Mouse (Mus musculus) lung, postnatal 0 days (tissue): ENCODE data around the gene Pnpo.

Experiments used
- CTCF ChIP-seq: IDR thresholded peaks from 2 replicates; pipeline ENCODE4 v1.5.1; 2016; ENCODE audit warnings: antibody characterized with exemption, mild to moderate bottlenecking
- EP300 ChIP-seq: IDR thresholded peaks from 2 replicates; pipeline ENCODE4 v1.6.1; 2016; ENCODE audit warnings: antibody characterized with exemption, mild to moderate bottlenecking, control low read depth

DNA sequence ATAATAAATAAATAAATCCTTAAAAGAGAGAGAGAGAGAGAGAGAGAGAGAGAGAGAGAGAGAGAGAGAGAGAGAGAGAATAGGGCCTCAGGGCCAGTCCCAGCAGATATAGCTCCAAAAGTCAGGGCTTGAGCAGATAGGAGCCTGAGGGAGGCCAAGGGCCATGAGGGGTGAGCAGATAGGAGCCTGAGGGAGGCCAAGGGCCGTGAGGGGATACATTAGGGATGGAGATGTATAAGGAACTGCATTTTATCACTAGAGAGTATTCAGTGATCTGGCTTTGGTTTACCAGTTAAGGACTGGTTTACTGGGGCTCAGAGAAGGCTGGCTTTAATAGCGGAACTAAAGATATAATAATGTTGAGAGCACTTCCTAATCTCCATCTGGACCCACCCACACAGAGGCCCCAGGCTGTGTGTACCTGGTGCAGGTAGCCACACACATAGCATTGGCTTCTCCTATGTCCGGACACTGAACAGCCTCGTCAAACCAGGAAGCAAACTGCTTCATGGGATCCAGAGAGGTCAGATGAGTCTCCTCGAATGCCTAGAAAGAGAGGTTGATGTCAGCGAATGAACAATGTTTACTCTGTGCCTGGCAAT lies 1.7 kb downstream of the Pnpo start:
- TF ChIP-seq EP300 (no peak), CTCF (no peak)
